Mouse (Mus musculus) right cerebral cortex, postnatal 25 days (tissue): ENCODE results near the gene Olfr485.
"Not testable (repeated sequence)": the region's sequence is repeated elsewhere in the genome, so short reads cannot be mapped to it uniquely, and the experiment has no call there.

Experiments
- DNase-seq: peaks from one replicate; pipeline ENCODE4 v3.0.0; 2022

Gene Olfr485

GRCm38 (mm10) chr7:108159771-108160170 lies at the start of gene Olfr485:
Gene Olfr485 (minus strand): TSS chr7:108159871.
- DNase-seq: no peak

GRCm38 (mm10) chr7:108196938-108197337 lies 37.3 kb upstream of the Olfr485 start:
- DNase-seq: no peak

- not testable (repeated sequence) for DNase-seq
Measured at GRCm38 (mm10) chr7:108196337-108196736, 36.7 kb upstream of the Olfr485 start.

- not testable (repeated sequence) for DNase-seq
Measured at GRCm38 (mm10) chr7:108192714-108193113, 33.0 kb upstream of the Olfr485 start.

GRCm38 (mm10) chr7:108191196-108191595 lies 31.5 kb upstream of the Olfr485 start:
- DNase-seq: not testable (repeated sequence)

- not testable (repeated sequence) for DNase-seq
Measured at GRCm38 (mm10) chr7:108185237-108185636, 25.6 kb upstream of the Olfr485 start.

DNA sequence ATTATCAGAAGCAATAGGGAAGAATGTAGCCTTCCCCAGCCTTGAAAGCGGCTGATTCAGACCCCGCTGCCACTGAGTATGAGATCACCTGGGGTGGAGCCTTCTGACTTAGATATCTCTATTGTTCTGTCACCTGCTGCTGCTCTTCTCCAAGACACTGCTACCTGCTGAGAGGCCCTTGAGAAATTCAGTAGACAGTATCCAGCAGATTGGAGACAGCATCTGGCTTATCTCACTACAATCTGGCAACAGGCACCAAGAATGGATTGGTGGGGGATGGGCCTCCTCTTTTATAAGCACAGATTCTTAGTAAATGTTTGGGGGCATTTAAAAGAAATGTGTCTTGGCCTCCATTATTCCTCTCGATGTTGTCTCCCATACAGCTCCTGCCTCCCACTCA lies 24.7 kb upstream of the Olfr485 start:
- not testable (repeated sequence) for DNase-seq

DNA sequence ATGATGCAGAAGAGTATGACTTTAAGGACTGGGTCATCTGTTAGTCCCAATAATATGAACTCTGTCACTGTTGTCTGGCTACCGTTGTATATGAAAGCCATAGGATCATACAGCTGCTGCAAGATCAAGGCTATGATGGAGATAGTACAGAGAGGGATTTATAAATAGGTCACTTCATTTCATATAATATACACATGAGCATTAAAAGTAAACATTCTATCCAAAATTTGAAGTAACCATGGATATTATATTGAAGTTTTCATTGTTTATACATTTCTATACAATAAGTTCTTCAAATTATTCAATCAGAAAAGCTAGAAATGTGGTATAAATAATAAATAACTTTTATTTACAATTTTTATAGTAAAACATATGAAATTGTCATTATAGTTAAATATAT lies 13.0 kb upstream of the Olfr485 start, which contains the start of gene Olfr486:
Gene Olfr486 (minus strand): TSS at position 101 of the 400 bp plus-strand sequence.
- DNase-seq: not testable (repeated sequence)

DNA sequence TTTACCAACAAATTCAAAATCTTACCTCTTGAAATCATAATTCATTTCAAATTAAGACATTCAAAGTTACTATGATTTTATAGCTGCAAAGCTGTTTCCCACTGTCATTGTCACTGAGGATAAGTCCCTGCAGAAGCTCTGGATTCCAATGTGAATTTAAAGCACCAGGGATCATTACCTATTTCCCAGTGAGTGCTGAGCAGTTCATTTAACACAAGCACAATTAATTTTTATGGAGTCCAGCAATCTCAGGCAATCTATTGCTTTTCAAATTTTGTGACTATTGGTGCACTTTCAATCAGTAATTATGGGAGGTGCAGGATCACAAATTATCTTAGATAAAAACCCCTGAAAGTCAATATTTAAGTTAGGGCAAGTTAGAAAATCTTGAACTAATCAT lies 32.3 kb downstream of the Olfr485 start, which contains the start of gene Olfr484:
Gene Olfr484 (minus strand): TSS at position 101 of the 400 bp plus-strand sequence.
- no peak for DNase-seq

GRCm38 (mm10) chr7:108121416-108121815 lies 38.3 kb downstream of the Olfr485 start:
- DNase-seq: no peak

DNA sequence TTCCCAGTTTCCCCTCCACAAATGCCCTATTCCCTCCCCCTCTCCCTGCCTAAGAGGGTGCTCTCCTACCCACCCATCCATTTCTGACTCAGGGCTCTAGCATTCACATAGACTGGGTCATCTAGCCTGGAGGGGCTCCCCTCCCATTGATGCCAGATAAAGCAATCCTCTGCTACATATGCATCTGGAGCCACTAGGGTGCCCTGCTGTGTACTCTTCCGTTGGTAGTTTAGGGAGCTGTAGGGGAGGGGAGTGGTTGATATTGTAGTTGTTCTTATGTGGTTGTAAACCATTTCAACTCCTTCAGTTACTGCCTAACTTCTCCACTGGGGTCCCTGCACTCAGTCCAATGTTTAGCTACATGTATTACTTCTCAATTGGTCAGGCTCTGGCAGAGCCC lies 39.0 kb downstream of the Olfr485 start:
- DNase-seq: no peak
